Mouse (Mus musculus) adrenal gland, adult 10 weeks (tissue): Measurements from ENCODE around the gene Olfr960. TPM values are rescaled to one million over a fixed set of nuclear protein-coding genes. Genes with fewer than 3 reads are reported as not detected.

Experiments used
- polyA plus RNA-seq: library from polyadenylated mRNA; stranded (reverse); fragments of 350-450 nt; fragmentation: Illumina TruSeq; extraction: RNeasy Lipid Tissue Mini Kit (QIAGEN cat#74804); gene quantifications from one replicate; pipeline ENCODE4 v1.2.3, GENCODE M21; 2014; ENCODE audit warnings: low read depth, low replicate concordance

Gene Olfr960
- polyA plus RNA-seq, result not detected

GRCm38 (mm10) chr9:39621073-39621472 is at the start of gene Olfr960:
TSS of gene Olfr960 (plus strand) at chr9:39621373.

GRCm38 (mm10) chr9:39575469-39575868 is 45.7 kb upstream of the Olfr960 start, which contains the start of gene Olfr959:
TSS of gene Olfr959 (minus strand) at chr9:39575569.

GRCm38 (mm10) chr9:39603999-39604453 is 17.1 kb upstream of the Olfr960 start, which contains the start of gene AW551984:
TSS of gene AW551984 (minus strand) at chr9:39604403.

GRCm38 (mm10) chr9:39610355-39610754 is 10.8 kb upstream of the Olfr960 start, which contains the start of gene Olfr148:
TSS of gene Olfr148 (plus strand) at chr9:39610655.

GRCm38 (mm10) chr9:39644785-39645184 is 23.6 kb downstream of the Olfr960 start, which contains the start of gene Olfr961:
TSS of gene Olfr961 (plus strand) at chr9:39645085.

GRCm38 (mm10) chr9:39666905-39667304 is 45.7 kb downstream of the Olfr960 start, which contains the start of gene Olfr963:
TSS of gene Olfr963 (plus strand) at chr9:39667205.

Other genes with a start within 250 kb of the Olfr960 start
- not detected for gene Olfr951, start 234.0 kb upstream of the Olfr960 start, polyA plus RNA-seq
- gene Olfr952, start 194.2 kb upstream of the Olfr960 start, polyA plus RNA-seq, result not detected
- not detected for gene Olfr954, start 164.7 kb upstream of the Olfr960 start, polyA plus RNA-seq
- not detected for gene Olfr955, start 149.4 kb upstream of the Olfr960 start, polyA plus RNA-seq
- not detected for gene Olfr44, start 127.4 kb upstream of the Olfr960 start, polyA plus RNA-seq
- gene Olfr957, start 105.6 kb upstream of the Olfr960 start, polyA plus RNA-seq, result not detected
- not detected for gene Olfr958, start 67.3 kb upstream of the Olfr960 start, polyA plus RNA-seq
- not detected for gene Olfr959, start 45.8 kb upstream of the Olfr960 start, polyA plus RNA-seq
- gene AW551984, start 17.0 kb upstream of the Olfr960 start, polyA plus RNA-seq, result 27.7 TPM
- not detected for gene Olfr148, start 10.7 kb upstream of the Olfr960 start, polyA plus RNA-seq
- not detected for gene Olfr961, start 23.7 kb downstream of the Olfr960 start, polyA plus RNA-seq
- not detected for gene Olfr963, start 45.8 kb downstream of the Olfr960 start, polyA plus RNA-seq
- gene Olfr149, start 85.7 kb downstream of the Olfr960 start, polyA plus RNA-seq, result not detected
- not detected for gene Olfr965, start 90.0 kb downstream of the Olfr960 start, polyA plus RNA-seq
- not detected for gene Olfr150, start 109.6 kb downstream of the Olfr960 start, polyA plus RNA-seq
- gene Olfr967, start 124.9 kb downstream of the Olfr960 start, polyA plus RNA-seq, result not detected
- not detected for gene Olfr968, start 161.9 kb downstream of the Olfr960 start, polyA plus RNA-seq
- gene Olfr969, start 169.6 kb downstream of the Olfr960 start, polyA plus RNA-seq, result not detected
- not detected for gene Olfr970, start 187.5 kb downstream of the Olfr960 start, polyA plus RNA-seq
- not detected for gene Olfr971, start 215.5 kb downstream of the Olfr960 start, polyA plus RNA-seq
- not detected for gene Olfr972, start 245.0 kb downstream of the Olfr960 start, polyA plus RNA-seq